Mouse (Mus musculus) brain, embryonic 18.5 days (tissue): ENCODE results near the gene Pphln1.
"Not testable (repeated sequence)": the region's sequence is repeated elsewhere in the genome, so short reads cannot be mapped to it uniquely, and the experiment has no call there.

Experiments
- DNase-seq: peaks from one replicate; pipeline ENCODE4 v3.0.0-alpha.2; 2012; ENCODE audit warnings: low read depth, low spot score

The Pphln1 gene

GRCm38 (mm10) chr15:93397826-93398698, at the start of gene Pphln1, which contains the start of gene Zcrb1:
Gene Pphln1 (plus strand): TSS chr15:93398350.
Gene Zcrb1 (minus strand): TSS chr15:93398334.
- DNase-seq: peak; percentile 74

- no peak for DNase-seq
These were observed 39.6 kb upstream of the Pphln1 start for GRCm38 (mm10) chr15:93358346-93359095.

- no peak for DNase-seq
These were observed 32.6 kb upstream of the Pphln1 start for GRCm38 (mm10) chr15:93365561-93365960.

- DNase-seq: no peak
These were observed 29.6 kb upstream of the Pphln1 start for GRCm38 (mm10) chr15:93368558-93368957.

GRCm38 (mm10) chr15:93371838-93372237, 26.3 kb upstream of the Pphln1 start:
- DNase-seq: no peak

GRCm38 (mm10) chr15:93372525-93373119, 25.5 kb upstream of the Pphln1 start:
- not testable (repeated sequence) for DNase-seq

- DNase-seq: no peak
These were observed 22.5 kb upstream of the Pphln1 start for GRCm38 (mm10) chr15:93375696-93376095.

GRCm38 (mm10) chr15:93379177-93379576, 19.0 kb upstream of the Pphln1 start:
- DNase-seq: no peak

- no peak for DNase-seq
These were observed 16.8 kb upstream of the Pphln1 start for GRCm38 (mm10) chr15:93381337-93381736.

GRCm38 (mm10) chr15:93397269-93397668, 881 bp upstream of the Pphln1 start:
- DNase-seq: no peak

- no peak for DNase-seq
These were observed 770 bp downstream of the Pphln1 start for GRCm38 (mm10) chr15:93398699-93399540.

GRCm38 (mm10) chr15:93401446-93401845, 3.3 kb downstream of the Pphln1 start:
- no peak for DNase-seq

- DNase-seq: no peak
These were observed 4.6 kb downstream of the Pphln1 start for GRCm38 (mm10) chr15:93402730-93403129.

GRCm38 (mm10) chr15:93404849-93405248, 6.7 kb downstream of the Pphln1 start:
- DNase-seq: no peak

- DNase-seq: no peak
These were observed 7.4 kb downstream of the Pphln1 start for GRCm38 (mm10) chr15:93405446-93405986.

GRCm38 (mm10) chr15:93406492-93406891, 8.3 kb downstream of the Pphln1 start:
- no peak for DNase-seq

- DNase-seq: no peak
These were observed 14.3 kb downstream of the Pphln1 start for GRCm38 (mm10) chr15:93412445-93412844.

GRCm38 (mm10) chr15:93414456-93414855, 16.3 kb downstream of the Pphln1 start:
- no peak for DNase-seq

- DNase-seq: no peak
These were observed 18.1 kb downstream of the Pphln1 start for GRCm38 (mm10) chr15:93416300-93416699.

GRCm38 (mm10) chr15:93420596-93420995, 22.4 kb downstream of the Pphln1 start:
- no peak for DNase-seq

GRCm38 (mm10) chr15:93422537-93422936, 24.4 kb downstream of the Pphln1 start:
- DNase-seq: no peak
